Mouse (Mus musculus): ENCODE measurements around the gene Msi2. TPM values are rescaled to one million over a fixed set of nuclear protein-coding genes. Genes with fewer than 3 reads are reported as not detected.

Gene Msi2
- polyA plus RNA-seq, 1 experiment: 6.7 TPM

GRCm38 (mm10) chr11:88555232-88555818 is 163.0 kb downstream of the Msi2 start:
- no peak for DNase-seq (ENCODE audit: low read depth, low spot score)

GRCm38 (mm10) chr11:88553521-88554310 is 164.6 kb downstream of the Msi2 start:
- WGBS: 70% methylated on average over 11 of the region's 11 CpGs
- no peak for DNase-seq (ENCODE audit: low read depth, low spot score)

More at GRCm38 (mm10) chr11:88555232-88555818, 163.0 kb downstream of the Msi2 start:
- WGBS: 44% methylated on average over 8 of the region's 8 CpGs

GRCm38 (mm10) chr11:88552987-88553386 is 165.3 kb downstream of the Msi2 start:
- no peak for DNase-seq (ENCODE audit: low read depth, low spot score)
- 51% methylated on average over 8 of the region's 8 CpGs for WGBS

GRCm38 (mm10) chr11:88552385-88552784 is 165.9 kb downstream of the Msi2 start:
- DNase-seq (ENCODE audit: low read depth, low spot score): no peak
- WGBS: 74% methylated on average over 6 of the region's 6 CpGs

- DNase-seq (ENCODE audit: low read depth, low spot score): no peak
- WGBS: 4% methylated on average over 3 of the region's 3 CpGs
Measured at GRCm38 (mm10) chr11:88551034-88551433, 167.3 kb downstream of the Msi2 start.

GRCm38 (mm10) chr11:88550083-88550907 is 168.0 kb downstream of the Msi2 start:
- no peak for DNase-seq (ENCODE audit: low read depth, low spot score)
- 77% methylated on average over 6 of the region's 6 CpGs for WGBS

GRCm38 (mm10) chr11:88549529-88549900 is 168.8 kb downstream of the Msi2 start:
- no peak for DNase-seq (ENCODE audit: low read depth, low spot score)
- 96% methylated on average over 13 of the region's 13 CpGs for WGBS

GRCm38 (mm10) chr11:88548832-88549528 is 169.3 kb downstream of the Msi2 start:
- WGBS: 80% methylated on average over 6 of the region's 6 CpGs
- DNase-seq (ENCODE audit: low read depth, low spot score): no peak

GRCm38 (mm10) chr11:88548423-88548822 is 169.9 kb downstream of the Msi2 start:
- WGBS: 71% methylated on average over 7 of the region's 7 CpGs
- no peak for DNase-seq (ENCODE audit: low read depth, low spot score)

- no peak for DNase-seq (ENCODE audit: low read depth, low spot score)
- 95% methylated on average over 6 of the region's 6 CpGs for WGBS
Measured at GRCm38 (mm10) chr11:88543771-88544170, 174.5 kb downstream of the Msi2 start.

- 67% methylated on average over 3 of the region's 3 CpGs for WGBS
- DNase-seq (ENCODE audit: low read depth, low spot score): no peak
Measured at GRCm38 (mm10) chr11:88542817-88543216, 175.5 kb downstream of the Msi2 start.

- no peak for DNase-seq (ENCODE audit: low read depth, low spot score)
- 72% methylated on average over 15 of the region's 15 CpGs for WGBS
Measured at GRCm38 (mm10) chr11:88541666-88542639, 176.4 kb downstream of the Msi2 start.

- no peak for DNase-seq (ENCODE audit: low read depth, low spot score)
Measured at GRCm38 (mm10) chr11:88539637-88540478, 178.5 kb downstream of the Msi2 start.

GRCm38 (mm10) chr11:88538710-88539340 is 179.5 kb downstream of the Msi2 start:
- no peak for DNase-seq (ENCODE audit: low read depth, low spot score)
- 81% methylated on average over 13 of the region's 13 CpGs for WGBS

More at GRCm38 (mm10) chr11:88539637-88540478, 178.5 kb downstream of the Msi2 start:
- 67% methylated on average over 8 of the region's 8 CpGs for WGBS

GRCm38 (mm10) chr11:88537344-88537743 is 181.0 kb downstream of the Msi2 start:
- DNase-seq (ENCODE audit: low read depth, low spot score): no peak
- WGBS: 86% methylated on average over 7 of the region's 7 CpGs

GRCm38 (mm10) chr11:88536861-88537260 is 181.5 kb downstream of the Msi2 start:
- DNase-seq (ENCODE audit: low read depth, low spot score): no peak
- 96% methylated on average over 2 of the region's 2 CpGs for WGBS

GRCm38 (mm10) chr11:88534331-88534929 is 183.9 kb downstream of the Msi2 start:
- DNase-seq (ENCODE audit: low read depth, low spot score): no peak
- WGBS: 87% methylated on average over 11 of the region's 11 CpGs
